Comparison of ENCODE assay signal across 32 mouse cellular contexts in the genomic region with DNA sequence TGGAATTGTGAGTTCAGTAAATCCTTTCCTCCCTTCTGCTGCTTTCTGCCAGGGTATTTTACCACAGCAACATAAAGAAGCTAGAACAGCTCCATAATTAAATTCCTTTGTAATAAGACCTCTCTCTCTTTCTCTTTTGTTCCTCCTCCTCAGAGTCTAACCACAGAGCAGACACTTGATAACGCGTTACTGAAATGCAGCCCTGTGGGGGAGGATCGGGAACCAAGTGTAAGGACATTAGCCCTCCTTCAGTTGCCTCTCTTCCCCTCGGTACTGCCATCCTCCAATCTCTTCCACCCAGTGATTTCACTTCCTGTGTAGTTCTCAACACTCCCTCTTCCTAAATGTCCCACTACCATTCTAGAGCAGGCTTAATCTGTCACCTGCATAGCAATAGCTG. TPM values are rescaled to one million over a fixed set of nuclear protein-coding genes. Genes with fewer than 3 reads are reported as not detected.
DNase-seq lines count a peak whose midpoint lies in the region; ATAC-seq and TF ChIP-seq lines count a peak whose summit lies in the region.
"Had no signal": no experiment of that assay in that cellular context is flagged by ENCODE, and none has a peak within 500 bp of the region (broad histone marks: within the 10 kb centered on the region; RNA-seq: fewer than 3 reads in every experiment).

No protein-coding gene starts in this region.

- TF ChIP-seq RAD21 in MEL (IDR thresholded peaks at IDR 0.05; ENCODE audit: low read depth, low read length), result no peak

- no peaks in the 10 kb centered on the region for H3K27me3 ChIP-seq in kidney, embryonic 14.5 days (ENCODE audit: control insufficient read depth, insufficient read depth, low read length)
- no peaks in the 10 kb centered on the region for H3K27me3 ChIP-seq in MEL (ENCODE audit: control insufficient read depth in 1 of 2, insufficient read depth in 2 of 2, low read length in 2 of 2)
- no peaks in the 10 kb centered on the region for H3K27me3 ChIP-seq in thymus, adult 2 months (ENCODE audit: control insufficient read depth, insufficient read depth, low read length)
- H3K27me3 ChIP-seq: limb, embryonic 15.5 days; stomach, embryonic 15.5 days had no signal

- no peaks in the 10 kb centered on the region for H3K36me3 ChIP-seq in kidney, embryonic 14.5 days (ENCODE audit: control insufficient read depth, insufficient read depth, low read length)
- H3K36me3 ChIP-seq in MEL (ENCODE audit: control insufficient read depth in 1 of 2, insufficient read depth in 2 of 2, low read length in 2 of 2), result peaks cover 0 to 26% of the 10 kb centered on the region in 2 experiments; a peak in 2 of 4 replicates
- H3K36me3 ChIP-seq in thymus, adult 2 months (ENCODE audit: control insufficient read depth, insufficient read depth, low read length), result no peaks in the 10 kb centered on the region
- H3K36me3 ChIP-seq: embryonic facial prominence, embryonic 13.5 days; limb, embryonic 10.5 days; limb, embryonic 15.5 days; liver, embryonic 13.5 days; stomach, embryonic 15.5 days had no signal

- H3K9me3 ChIP-seq in kidney, embryonic 14.5 days (ENCODE audit: control insufficient read depth, low read length), result no peaks in the 10 kb centered on the region
- no peaks in the 10 kb centered on the region for H3K9me3 ChIP-seq in MEL (replicated peaks; ENCODE audit: insufficient read depth, low read length)
- H3K9me3 ChIP-seq: embryonic facial prominence, embryonic 13.5 days; limb, embryonic 10.5 days; limb, embryonic 15.5 days; liver, embryonic 13.5 days; stomach, embryonic 15.5 days had no signal

- TF ChIP-seq CTCF in MEL (IDR thresholded peaks at IDR 0.05 in 2 of 3, conservative IDR thresholded peaks at IDR 0.05 in 1 of 3; ENCODE audit: control insufficient read depth in 1 of 3, insufficient read depth in 1 of 3, low read depth in 2 of 3, low read length in 3 of 3, poor library complexity in 1 of 3, severe bottlenecking in 1 of 3), result no peak
- no peak for TF ChIP-seq CTCF in thymus, adult 2 months (IDR thresholded peaks at IDR 0.05; ENCODE audit: borderline replicate concordance, control insufficient read depth, extremely low read depth, insufficient read depth, low read length, poor library complexity)

- no peak for DNase-seq in kidney, postnatal 36 days
- DNase-seq in MEL (ENCODE audit: low read depth, low spot score) (peak; percentile 82), MEL-GATA-1-ER (ENCODE audit: extremely low read depth, low read depth) (peak; percentile 59)
- DNase-seq in thymus, adult 2 months, result no peak
- no peak for DNase-seq in embryo, embryonic 11 days
- DNase-seq: adrenal gland, adult 8-10 months; B cell, adult 2 months; cerebellum, adult 8-10 months; cerebellum, postnatal 25 days; gastrocnemius, postnatal 10 days; heart, postnatal 10 days; kidney, adult 8-10 months; liver, embryonic 13.5 days; lung, adult 18-20 months; lung, postnatal 4 days; retina, postnatal 1 day; right cerebral cortex, postnatal 14 days; thymus, postnatal 14 days had no signal

- no peak overlapping the region for H3K9ac ChIP-seq in kidney, embryonic 14.5 days (ENCODE audit: low read depth, low read length)
- H3K9ac ChIP-seq in MEL (ENCODE audit: control insufficient read depth, low read depth, low read length, poor library complexity, severe bottlenecking), result no peak overlapping the region
- H3K9ac ChIP-seq: embryonic facial prominence, embryonic 13.5 days; limb, embryonic 15.5 days; liver, embryonic 13.5 days; stomach, embryonic 15.5 days had no signal

- peak; percentile 74 for ATAC-seq in kidney, embryonic 14.5 days (ENCODE audit: low FRiP score, low TSS enrichment)
- peak; percentile 56; the same call in 1 of the 2 replicates for ATAC-seq in megakaryocyte-erythroid progenitor cell, adult 5-6 weeks (replicated peaks; ENCODE audit: low FRiP score, low TSS enrichment, poor library complexity, severe bottlenecking)
- ATAC-seq: hindbrain, embryonic 16.5 days; lung, postnatal 0 days; midbrain, embryonic 16.5 days had no signal

- no peaks in the 10 kb centered on the region for H3K4me1 ChIP-seq in kidney, embryonic 14.5 days (ENCODE audit: control insufficient read depth, insufficient read depth, low read length)
- H3K4me1 ChIP-seq in MEL (ENCODE audit: control insufficient read depth in 1 of 2, insufficient read depth in 2 of 2, low read length in 2 of 2), result peaks cover 9 to 38% of the 10 kb centered on the region in 2 experiments
- no peaks in the 10 kb centered on the region for H3K4me1 ChIP-seq in thymus, adult 2 months (replicated peaks; ENCODE audit: control insufficient read depth, insufficient read depth, low read length)
- H3K4me1 ChIP-seq: embryonic facial prominence, embryonic 13.5 days; limb, embryonic 10.5 days; limb, embryonic 15.5 days; stomach, embryonic 15.5 days had no signal

- peak; percentile 38 to 65; a peak in 3 of 4 replicates for TF ChIP-seq EP300 in MEL (IDR thresholded peaks at IDR 0.05; ENCODE audit: low read depth in 1 of 2, low read length in 2 of 2)

- no peak overlapping the region for H3K27ac ChIP-seq in kidney, embryonic 14.5 days (ENCODE audit: low read depth, low read length)
- H3K27ac ChIP-seq in MEL (ENCODE audit: control insufficient read depth, low read depth, low read length), result peak overlapping the region; percentile 28; the same call in 1 of the 2 replicates
- H3K27ac ChIP-seq in thymus, adult 2 months (ENCODE audit: control insufficient read depth, insufficient read depth, low read length), result no peak overlapping the region
- H3K27ac ChIP-seq: embryonic facial prominence, embryonic 13.5 days; limb, embryonic 10.5 days; limb, embryonic 15.5 days; liver, embryonic 13.5 days; stomach, embryonic 15.5 days had no signal

- no peaks in the 10 kb centered on the region for H3K79me2 ChIP-seq in MEL (ENCODE audit: control insufficient read depth, insufficient read depth, low read length, poor library complexity)

- no peak overlapping the region for H3K4me2 ChIP-seq in kidney, embryonic 14.5 days (replicated peaks; ENCODE audit: low read depth, low read length)
- H3K4me2 ChIP-seq: embryonic facial prominence, embryonic 13.5 days; heart, embryonic 11.5 days; limb, embryonic 15.5 days; liver, embryonic 13.5 days; midbrain, embryonic 11.5 days; stomach, embryonic 15.5 days had no signal

- no peak overlapping the region for H3K4me3 ChIP-seq in kidney, embryonic 14.5 days (ENCODE audit: low read length)
- H3K4me3 ChIP-seq in MEL (ENCODE audit: control insufficient read depth in 1 of 2, insufficient read depth in 1 of 2, low read depth in 2 of 2, low read length in 2 of 2), result no peak overlapping the region
- H3K4me3 ChIP-seq in thymus, adult 2 months (ENCODE audit: control insufficient read depth, insufficient read depth, low read length), result no peak overlapping the region
- H3K4me3 ChIP-seq: embryonic facial prominence, embryonic 13.5 days; erythroblast, embryonic 14.5 days; limb, embryonic 10.5 days; limb, embryonic 15.5 days; liver, embryonic 13.5 days; stomach, embryonic 15.5 days had no signal

- WGBS in kidney, embryonic 14.5 days, result 11% methylated on average over 4 of the region's 4 CpGs
- 18% methylated on average over 4 of the region's 4 CpGs for WGBS in thymus, adult 2 months

- no peak for TF ChIP-seq POLR2A in MEL (IDR thresholded peaks at IDR 0.05; ENCODE audit: control insufficient read depth in 1 of 2, insufficient read depth in 1 of 2, low read depth in 1 of 2, low read length in 2 of 2, poor library complexity in 1 of 2)
- TF ChIP-seq POLR2A in thymus, adult 2 months (IDR thresholded peaks at IDR 0.05; ENCODE audit: control insufficient read depth, extremely low read depth, insufficient read depth, low read length, poor library complexity), result no peak

RNA-seq across cellular contexts. Expression of gene Nr1i3, which starts 4.4 kb away (rescaled TPM):
- polyA plus RNA-seq in kidney, embryonic 14.5 days (2014; fragmentation: Nextera tagmentation; extraction: Ambion mirVana), result 0.24 and 0.27 TPM in 2 replicates
- 1.4 and 1.7 TPM in 2 replicates for total RNA-seq in MEL (2012; rRNA removed)
- polyA plus RNA-seq in MEL (2012; ENCODE audit: insufficient read depth in 1 of 2, insufficient read length in 2 of 2, low read depth in 1 of 2, low replicate concordance in 2 of 2, missing spikeins in 1 of 2), result under 1 TPM in 1 of 2 experiments, not detected in 1; 0.24 TPM
- total RNA-seq in megakaryocyte-erythroid progenitor cell, adult 5-6 weeks (2014; fragmentation: Nextera tagmentation), result 0.07 TPM in 1 of 2 replicates, not detected in the other
- 0.38 TPM in 1 of 2 replicates, not detected in the other for total RNA-seq in megakaryocyte-erythroid progenitor cell, adult 5-6 weeks (2017)
- 0.08 and 0.43 TPM in 2 replicates for polyA plus RNA-seq in thymus, adult 2 months (2012; rRNA removed)
- total RNA-seq: gastrocnemius, postnatal 10 days; heart, postnatal 10 days; left cerebral cortex, postnatal 10 days had no signal
- polyA plus RNA-seq: erythroblast, embryonic 14.5 days had no signal

RNA-seq across cellular contexts. Expression of gene Tomm40l, which starts 12.9 kb away (rescaled TPM):
- 31.3 and 36.4 TPM in 2 replicates for polyA plus RNA-seq in kidney, embryonic 14.5 days (2014; fragmentation: Nextera tagmentation; extraction: Ambion mirVana)
- total RNA-seq in MEL (2012; rRNA removed), result 38.0 and 40.7 TPM in 2 replicates
- polyA plus RNA-seq in MEL (2012; ENCODE audit: insufficient read depth in 1 of 2, insufficient read length in 2 of 2, low read depth in 1 of 2, low replicate concordance in 2 of 2, missing spikeins in 1 of 2), result 10 to 100 TPM in 1 of 2 experiments, not detected in 1; 43.4 TPM
- 22.3 and 46.9 TPM in 2 replicates for total RNA-seq in megakaryocyte-erythroid progenitor cell, adult 5-6 weeks (2014; fragmentation: Nextera tagmentation)
- total RNA-seq in megakaryocyte-erythroid progenitor cell, adult 5-6 weeks (2017), result 25.0 and 33.7 TPM in 2 replicates
- polyA plus RNA-seq in thymus, adult 2 months (2012; rRNA removed), result 34.7 and 34.9 TPM in 2 replicates

RNA-seq across cellular contexts. Expression of gene Pcp4l1, which starts 13.3 kb away (rescaled TPM):
- 2.1 and 2.6 TPM in 2 replicates for polyA plus RNA-seq in kidney, embryonic 14.5 days (2014; fragmentation: Nextera tagmentation; extraction: Ambion mirVana)
- not detected in 2 replicates for total RNA-seq in MEL (2012; rRNA removed)
- polyA plus RNA-seq in MEL (2012; ENCODE audit: insufficient read depth in 1 of 2, insufficient read length in 2 of 2, low read depth in 1 of 2, low replicate concordance in 2 of 2, missing spikeins in 1 of 2), result not detected
- 0.69 and 3.6 TPM in 2 replicates for total RNA-seq in megakaryocyte-erythroid progenitor cell, adult 5-6 weeks (2014; fragmentation: Nextera tagmentation)
- 1.1 TPM in 1 of 2 replicates, not detected in the other for total RNA-seq in megakaryocyte-erythroid progenitor cell, adult 5-6 weeks (2017)
- polyA plus RNA-seq in thymus, adult 2 months (2012; rRNA removed), result 4.7 and 7.3 TPM in 2 replicates
- polyA plus RNA-seq: erythroblast, embryonic 14.5 days had no signal

RNA-seq across cellular contexts. Expression of gene Apoa2, which starts 15.4 kb away (rescaled TPM):
- 3.5 and 5.7 TPM in 2 replicates for polyA plus RNA-seq in kidney, embryonic 14.5 days (2014; fragmentation: Nextera tagmentation; extraction: Ambion mirVana)
- not detected in 2 replicates for total RNA-seq in MEL (2012; rRNA removed)
- polyA plus RNA-seq in MEL (2012; ENCODE audit: insufficient read depth in 1 of 2, insufficient read length in 2 of 2, low read depth in 1 of 2, low replicate concordance in 2 of 2, missing spikeins in 1 of 2), result under 1 TPM in 1 of 2 experiments, not detected in 1; 0.15 TPM
- total RNA-seq in megakaryocyte-erythroid progenitor cell, adult 5-6 weeks (2014; fragmentation: Nextera tagmentation), result 3.8 TPM in 1 of 2 replicates, not detected in the other
- not detected in 2 replicates for total RNA-seq in megakaryocyte-erythroid progenitor cell, adult 5-6 weeks (2017)
- polyA plus RNA-seq in thymus, adult 2 months (2012; rRNA removed), result 1.8 and 49.4 TPM in 2 replicates
- polyA plus RNA-seq: small intestine, adult 2 months had no signal

RNA-seq across cellular contexts. Expression of gene Fcer1g, which starts 24.8 kb away (rescaled TPM):
- polyA plus RNA-seq in kidney, embryonic 14.5 days (2014; fragmentation: Nextera tagmentation; extraction: Ambion mirVana), result 30.7 and 32.1 TPM in 2 replicates
- 0.36 and 0.62 TPM in 2 replicates for total RNA-seq in MEL (2012; rRNA removed)
- 1 to 10 TPM in 1 of 2 experiments, not detected in 1; 1.1 TPM for polyA plus RNA-seq in MEL (2012; ENCODE audit: insufficient read depth in 1 of 2, insufficient read length in 2 of 2, low read depth in 1 of 2, low replicate concordance in 2 of 2, missing spikeins in 1 of 2)
- 3.7 and 9.1 TPM in 2 replicates for total RNA-seq in megakaryocyte-erythroid progenitor cell, adult 5-6 weeks (2014; fragmentation: Nextera tagmentation)
- 11.9 and 14.3 TPM in 2 replicates for total RNA-seq in megakaryocyte-erythroid progenitor cell, adult 5-6 weeks (2017)
- polyA plus RNA-seq in thymus, adult 2 months (2012; rRNA removed), result 127 and 138 TPM in 2 replicates

Comparison
In these comparisons a context has a peak if more than half of its experiments do, and no peak if none do; other contexts are left out.
1. DNase-seq: peak in MEL (single experiment) and MEL-GATA-1-ER (single experiment); none in kidney, postnatal 36 days (0 of 2), thymus, adult 2 months (single experiment) and embryo, embryonic 11 days (single experiment).